Mouse (Mus musculus) spleen, adult 2 months (tissue): Measurements from ENCODE around the gene Actrt3. TPM values are rescaled to one million over a fixed set of nuclear protein-coding genes. Genes with fewer than 3 reads are reported as not detected.

ENCODE experiments used
- DNase-seq, 2 experiments: peaks; one replicate each; pipeline versions ENCODE4 v3.0.0 to v3.0.0-alpha.2; 2012 to 2021; ENCODE audit warnings: low spot score in 2 of 2, low read depth in 1 of 2
- H3K27ac ChIP-seq: fragments of 200-500 bp; 2 replicates; pipeline ENCODE4 v1.5.1; 2012; ENCODE audit warnings: low read length, inconsistent platforms; ENCODE audit not compliant: insufficient read depth
- H3K27me3 ChIP-seq: fragments of 200-500 bp; 2 replicates; pipeline ENCODE4 v1.6.1; 2012; ENCODE audit warnings: mild to moderate bottlenecking, moderate library complexity, low read length, inconsistent platforms; ENCODE audit not compliant: control insufficient read depth, insufficient read depth
- H3K36me3 ChIP-seq: fragments of 200-500 bp; 2 replicates; pipeline ENCODE4 v1.6.1; 2012; ENCODE audit warnings: mild to moderate bottlenecking, low read length, inconsistent platforms; ENCODE audit not compliant: control insufficient read depth, insufficient read depth
- H3K4me1 ChIP-seq: fragments of 200-500 bp; 2 replicates; pipeline ENCODE4 v1.6.1; 2011; ENCODE audit warnings: inconsistent platforms; ENCODE audit not compliant: control insufficient read depth, insufficient read depth, insufficient read length
- H3K4me3 ChIP-seq: fragments of 200-500 bp; 2 replicates; pipeline ENCODE4 v1.5.1; 2011; ENCODE audit warnings: mild to moderate bottlenecking, inconsistent platforms; ENCODE audit not compliant: insufficient read depth, insufficient read length; ENCODE audit errors: extremely low read depth
- CTCF ChIP-seq: fragments of 200-500 bp; IDR thresholded peaks from 2 replicates; pipeline ENCODE4 v1.5.1; 2011; ENCODE audit warnings: mild to moderate bottlenecking, inconsistent platforms; ENCODE audit not compliant: insufficient read depth, insufficient read length, insufficient replicate concordance; ENCODE audit errors: extremely low read depth
- POLR2A ChIP-seq: fragments of 200-500 bp; IDR thresholded peaks from 2 replicates; pipeline ENCODE4 v1.6.1; 2011; ENCODE audit warnings: low read depth, low read length, inconsistent platforms
- WGBS: fragments of 180-500 bp; shearing (Covaris S2); methylation state at CpG from one replicate; pipeline ENCODE4 v1.1.7; 2018; 5-methylcytosine and 5-hydroxymethylcytosine counted together
- polyA plus RNA-seq: library from polyadenylated mRNA; depleted of rRNA; stranded (reverse); fragments of >200 nt; gene quantifications from 2 replicates; pipeline ENCODE4 v1.2.3, GENCODE M21; 2012

Actrt3 gene
- polyA plus RNA-seq, 1 experiment = not detected

DNA sequence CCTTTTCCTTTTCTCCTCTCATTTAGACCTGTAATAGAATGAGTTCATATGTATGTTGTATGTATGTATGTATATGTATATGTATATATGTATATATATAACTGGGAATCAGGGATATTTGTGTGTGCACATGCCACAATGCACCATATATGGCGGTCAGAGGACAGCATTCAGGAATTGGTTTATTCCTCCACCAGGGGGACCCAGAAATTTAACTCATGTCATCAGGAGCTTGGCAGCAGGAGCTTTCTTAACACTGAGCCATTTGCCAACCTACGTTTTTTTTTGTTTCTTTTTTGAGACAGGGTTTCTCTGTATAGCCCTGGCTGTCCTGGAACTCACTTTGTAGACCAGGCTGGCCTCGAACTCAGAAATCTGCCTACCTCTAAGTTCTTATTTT is 33.9 kb upstream of the Actrt3 start:
- 68% methylated on average over 3 of the region's 3 CpGs for WGBS
- no peak for DNase-seq
- Histone ChIP-seq H3K27me3 (no peaks in the 10 kb centered on the region), H3K27ac (no peak overlapping the region), H3K36me3 (no peaks in the 10 kb centered on the region), H3K4me1 (no peaks in the 10 kb centered on the region), H3K4me3 (no peak overlapping the region)
- TF ChIP-seq POLR2A = no peak
- no peak for TF ChIP-seq CTCF

DNA sequence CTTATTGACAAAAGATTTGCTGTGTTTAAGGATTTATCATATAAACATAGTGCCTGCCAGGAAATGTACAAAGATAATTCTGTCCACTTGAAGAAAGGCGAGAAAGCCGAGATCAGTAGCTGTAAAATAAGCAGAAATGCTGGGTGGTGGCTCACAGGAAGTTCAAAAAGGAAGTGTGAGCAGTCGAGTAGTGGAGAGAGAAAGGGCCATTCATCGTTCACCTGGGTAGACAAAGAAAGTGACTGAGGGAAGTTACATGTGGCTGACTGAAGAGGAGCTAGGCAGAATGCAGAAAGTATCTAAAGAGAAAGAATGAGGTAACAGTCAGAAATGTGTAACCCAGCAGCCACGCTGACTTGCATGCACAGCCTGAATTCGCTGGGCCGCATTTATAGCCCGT is 20.4 kb upstream of the Actrt3 start:
- Histone ChIP-seq H3K27ac (peak overlapping the region; percentile 58), H3K4me3 (no peak overlapping the region), H3K4me1 (no peaks in the 10 kb centered on the region; the same call in 1 of the 2 replicates), H3K36me3 (peaks cover 11% of the 10 kb centered on the region), H3K27me3 (no peaks in the 10 kb centered on the region)
- TF ChIP-seq POLR2A (no peak), CTCF (no peak)
- no peak for DNase-seq
- WGBS = 43% methylated on average over 8 of the region's 8 CpGs

DNA sequence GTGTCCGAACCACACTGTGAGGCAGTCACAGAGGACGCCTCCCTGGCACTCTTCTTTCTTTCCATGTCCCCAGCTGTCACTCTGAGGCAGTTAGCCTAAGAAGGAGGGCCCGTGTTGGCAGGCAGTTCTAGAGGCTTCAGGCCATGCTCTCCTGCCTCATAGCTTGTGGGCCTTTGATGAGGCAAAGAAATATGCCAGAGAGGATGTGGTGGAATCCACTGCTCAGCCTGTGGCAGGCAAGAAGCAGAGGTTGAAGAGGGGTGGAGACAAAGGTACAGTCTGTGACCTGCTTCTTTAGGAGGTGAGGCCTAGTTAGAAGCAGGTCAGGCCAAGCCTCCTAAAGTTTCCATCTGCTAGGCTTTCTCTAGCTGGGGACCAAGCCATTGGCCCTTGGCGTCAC is 11.2 kb upstream of the Actrt3 start:
- no peaks in the 10 kb centered on the region for H3K27me3 ChIP-seq
- no peak overlapping the region for H3K4me3 ChIP-seq
- no peaks in the 10 kb centered on the region for H3K4me1 ChIP-seq
- no peak for DNase-seq
- peaks cover 51% of the 10 kb centered on the region for H3K36me3 ChIP-seq
- no peak overlapping the region for H3K27ac ChIP-seq
- WGBS = 84% methylated on average over 4 of the region's 4 CpGs
- TF ChIP-seq POLR2A (no peak), CTCF (no peak)

DNA sequence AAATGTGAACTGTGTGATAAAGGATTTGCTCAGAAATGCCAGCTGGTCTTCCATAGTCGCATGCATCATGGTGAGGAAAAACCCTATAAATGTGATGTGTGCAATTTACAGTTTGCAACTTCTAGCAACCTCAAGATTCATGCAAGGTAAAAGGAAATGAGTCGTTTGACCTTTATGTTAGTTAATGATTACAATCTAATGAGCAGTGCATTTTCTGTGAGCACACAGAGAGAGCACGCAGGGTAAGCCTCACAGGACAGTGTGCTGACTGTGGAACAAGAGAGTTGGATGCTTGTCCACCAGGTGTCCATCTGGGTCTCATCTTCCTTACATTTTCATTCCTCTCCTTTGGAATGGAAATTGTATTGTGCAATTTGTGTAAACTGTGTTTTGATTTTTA is 9.3 kb upstream of the Actrt3 start:
- Histone ChIP-seq H3K27ac (no peak overlapping the region), H3K36me3 (peaks cover 42% of the 10 kb centered on the region), H3K4me1 (no peaks in the 10 kb centered on the region), H3K27me3 (no peaks in the 10 kb centered on the region), H3K4me3 (no peak overlapping the region)
- DNase-seq = no peak
- TF ChIP-seq CTCF (no peak), POLR2A (no peak)
- WGBS = 86% methylated on average over 3 of the region's 3 CpGs

DNA sequence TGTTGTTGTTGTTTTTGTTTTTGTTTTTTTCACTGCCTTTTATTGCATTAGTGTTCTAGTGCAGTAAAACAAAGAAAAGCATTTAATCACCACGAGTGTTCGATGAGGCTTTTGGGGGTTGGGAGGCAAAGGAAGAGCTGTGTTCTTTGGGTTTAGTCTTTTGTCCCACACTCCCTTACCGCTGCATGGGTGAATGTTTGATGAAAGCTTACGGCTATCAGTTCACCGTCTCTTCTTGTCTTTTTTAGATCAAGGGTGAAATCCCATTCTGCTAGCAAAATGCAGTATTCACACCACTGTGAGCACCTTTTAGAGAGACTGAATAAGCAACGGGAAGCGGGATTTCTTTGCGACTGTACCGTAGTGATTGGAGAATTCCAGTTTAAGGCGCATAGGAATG is 3.5 kb upstream of the Actrt3 start:
- H3K27ac ChIP-seq = no peak overlapping the region
- DNase-seq = no peak
- no peak for TF ChIP-seq CTCF
- TF ChIP-seq POLR2A = no peak
- WGBS = 58% methylated on average over 10 of the region's 10 CpGs
- H3K4me1 ChIP-seq = 0 out of 2 replicates have a peak, but pooled peaks cover 4% of the 10 kb centered on the region
- H3K27me3 ChIP-seq = peaks cover 2% of the 10 kb centered on the region; the same call in 1 of the 2 replicates
- H3K36me3 ChIP-seq = peaks cover 7% of the 10 kb centered on the region
- peak overlapping the region; percentile 6; the same call in 1 of the 2 replicates for H3K4me3 ChIP-seq

DNA sequence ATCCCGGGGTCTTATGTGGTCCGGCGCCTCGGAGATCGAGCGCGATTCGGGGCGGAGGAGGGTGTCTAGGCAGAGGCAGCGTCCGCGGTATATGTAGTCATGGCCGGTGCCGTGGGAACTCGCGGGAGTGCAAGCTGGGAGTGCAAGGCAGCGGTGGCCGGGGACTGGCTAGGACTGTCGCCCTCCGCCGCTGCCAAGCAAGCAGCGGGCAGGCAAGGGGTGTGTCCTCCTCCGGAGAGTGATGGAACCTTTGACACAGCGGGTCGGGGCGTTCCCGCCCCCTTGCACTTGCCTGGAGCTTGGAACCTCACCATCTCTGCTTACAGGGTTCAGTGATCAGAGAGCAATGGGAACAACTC is 3.0 kb upstream of the Actrt3 start:
- peak in 1 of 2 experiments; percentile 53 for DNase-seq
- Histone ChIP-seq H3K27ac (peak overlapping the region; percentile 96), H3K4me3 (peak overlapping the region; percentile 87), H3K4me1 (0 out of 2 replicates have a peak, but pooled peaks cover 4% of the 10 kb centered on the region), H3K27me3 (peaks cover 2% of the 10 kb centered on the region; the same call in 1 of the 2 replicates), H3K36me3 (peaks cover 6% of the 10 kb centered on the region)
- no peak; the same call in 1 of the 2 replicates for TF ChIP-seq POLR2A
- no peak for TF ChIP-seq CTCF
- under 1% methylated on average over 27 of the region's 27 CpGs for WGBS

DNA sequence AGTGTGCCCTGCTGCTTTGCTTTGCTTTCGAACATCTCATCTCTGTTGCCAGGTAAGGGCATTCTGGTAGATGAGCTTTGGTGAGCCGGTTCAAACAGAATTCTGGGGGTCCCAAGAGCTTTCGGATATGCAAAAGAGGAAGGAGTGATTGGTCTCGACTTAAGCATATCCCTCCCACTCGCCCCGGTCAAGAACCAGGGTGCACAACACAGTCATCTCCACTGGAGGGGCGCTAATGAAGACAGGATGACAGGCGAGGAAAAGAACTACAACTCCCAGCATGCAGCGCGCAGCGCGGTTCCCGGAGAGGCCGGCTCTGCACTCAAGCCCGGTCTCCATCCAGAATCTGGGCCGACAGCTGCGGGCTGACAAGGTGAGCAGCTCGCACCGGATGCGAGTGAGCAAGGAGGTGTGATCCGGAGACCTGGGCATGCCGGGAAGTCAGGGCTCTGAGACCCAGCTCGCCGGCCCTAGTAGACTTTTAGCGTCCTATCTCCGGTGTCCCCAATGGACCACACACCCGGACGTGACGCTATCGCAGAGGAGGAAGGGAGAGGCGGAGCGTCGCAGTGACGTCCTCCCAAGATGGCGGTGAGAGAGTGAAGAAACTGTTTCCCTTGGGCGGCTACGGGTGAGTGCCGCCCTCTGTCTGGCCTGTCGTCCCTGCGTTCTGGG is 2.5 kb upstream of the Actrt3 start, which contains the start of gene Mynn:
TSS of gene Mynn (plus strand) at position 1 of the 675 bp plus-strand sequence.
- Histone ChIP-seq H3K4me1 (0 out of 2 replicates have a peak, but pooled peaks cover 4% of the 10 kb centered on the region), H3K27ac (peak within 1 kb of the TSS; percentile 96), H3K36me3 (peaks cover 3% of the 10 kb centered on the region), H3K4me3 (peak within 1 kb of the TSS; percentile 87), H3K27me3 (peaks cover 2% of the 10 kb centered on the region; the same call in 1 of the 2 replicates)
- WGBS = under 1% methylated on average over 40 of the region's 40 CpGs
- TF ChIP-seq CTCF = 0 out of 2 replicates have a peak, but pooled peaks have one; percentile 28
- TF ChIP-seq POLR2A = peak; percentile 15
- peak; percentile 96 to 98 for DNase-seq
